Mouse (Mus musculus) lung, embryonic 16.5 days (tissue): ENCODE data around the gene Pgm2. TPM values are rescaled to one million over a fixed set of nuclear protein-coding genes. Genes with fewer than 3 reads are reported as not detected.

Source experiments
- ATAC-seq: fragments of 200-750 bp; cut with Nextera tagmentation; 2 replicates; pipeline ENCODE4 v1.8.0; 2017; ENCODE audit warnings: low read depth, mild to moderate bottlenecking, moderate library complexity
- H3K27ac ChIP-seq: fragments of 300-500 bp; sonication (generic); 2 replicates; pipeline ENCODE4 v1.5.1; 2014; ENCODE audit warnings: mild to moderate bottlenecking, control low read depth, low read length
- H3K27me3 ChIP-seq: fragments of 300-500 bp; sonication (generic); 2 replicates; pipeline ENCODE4 v1.6.1; 2014; ENCODE audit warnings: low read depth, low read length, mixed read lengths; ENCODE audit not compliant: control insufficient read depth, insufficient read depth
- H3K36me3 ChIP-seq: fragments of 300-500 bp; sonication (generic); 2 replicates; pipeline ENCODE4 v1.6.1; 2014; ENCODE audit warnings: low read length; ENCODE audit not compliant: control insufficient read depth, insufficient read depth
- H3K4me1 ChIP-seq: fragments of 300-500 bp; sonication (generic); replicated peaks from 2 replicates; pipeline ENCODE4 v1.6.1; 2014; ENCODE audit warnings: low read length, mixed read lengths; ENCODE audit not compliant: control insufficient read depth, insufficient read depth
- H3K4me2 ChIP-seq: fragments of 300-500 bp; sonication (generic); 2 replicates; pipeline ENCODE4 v1.6.1; 2014; ENCODE audit warnings: low read depth, low read length, control low read depth
- H3K4me3 ChIP-seq: fragments of 300-500 bp; sonication (generic); 2 replicates; pipeline ENCODE4 v1.5.1; 2014; ENCODE audit warnings: mild to moderate bottlenecking, low read length, control low read depth
- H3K9ac ChIP-seq: fragments of 300-500 bp; sonication (generic); 2 replicates; pipeline ENCODE4 v1.6.1; 2014; ENCODE audit warnings: low read length, control low read depth
- H3K9me3 ChIP-seq: fragments of 300-500 bp; sonication (generic); 2 replicates; pipeline ENCODE4 v1.6.1; 2016; ENCODE audit warnings: low read length; ENCODE audit not compliant: control insufficient read depth
- WGBS: fragments of 180-500 bp; shearing (Covaris S2); extraction: QIAGEN DNeasy Blood & Tissue Kit; methylation state at CpG from one replicate; pipeline ENCODE4 v1.1.7; 2014; 5-methylcytosine and 5-hydroxymethylcytosine counted together
- polyA plus RNA-seq: library from polyadenylated mRNA; unstranded; fragments of >200 nt; fragmentation: Nextera tagmentation; extraction: Ambion mirVana; gene quantifications from 2 replicates; pipeline ENCODE4 v1.2.1, GENCODE M21; 2015

Gene Pgm2
- polyA plus RNA-seq, 1 experiment from 2014 or later, result 38.5 TPM

GRCm38 (mm10) chr5:64153319-64153718, 60.6 kb downstream of the Pgm2 start:
- Histone ChIP-seq H3K4me3 (no peak overlapping the region), H3K36me3 (no peaks in the 10 kb centered on the region), H3K4me1 (peaks cover 8% of the 10 kb centered on the region), H3K9me3 (no peaks in the 10 kb centered on the region), H3K9ac (no peak overlapping the region), H3K27ac (no peak overlapping the region), H3K4me2 (no peak overlapping the region), H3K27me3 (peaks cover under 1% of the 10 kb centered on the region; the same call in 1 of the 2 replicates)
- ATAC-seq, result no peak
- 69% methylated on average over 1 of the region's 1 CpGs for WGBS

GRCm38 (mm10) chr5:64155861-64156550, 63.3 kb downstream of the Pgm2 start, which contains the start of gene Tbc1d1:
TSS of gene Tbc1d1 (plus strand) at chr5:64156305.
- H3K27ac ChIP-seq, result peak within 1 kb of the TSS; percentile 98
- peak within 1 kb of the TSS; percentile 55 for H3K9ac ChIP-seq
- 11% methylated on average over 11 of the region's 11 CpGs for WGBS
- peaks cover 18% of the 10 kb centered on the region for H3K4me1 ChIP-seq
- H3K4me3 ChIP-seq, result peak within 1 kb of the TSS; percentile 36
- H3K4me2 ChIP-seq, result peak within 1 kb of the TSS; percentile 53
- H3K9me3 ChIP-seq, result no peaks in the 10 kb centered on the region
- H3K36me3 ChIP-seq, result no peaks in the 10 kb centered on the region
- ATAC-seq, result peak; percentile 93
- peaks cover 2% of the 10 kb centered on the region; the same call in 1 of the 2 replicates for H3K27me3 ChIP-seq

GRCm38 (mm10) chr5:64156579-64156978, 63.8 kb downstream of the Pgm2 start:
- peak overlapping the region; percentile 53 for H3K4me2 ChIP-seq
- H3K9ac ChIP-seq, result peak overlapping the region; percentile 55
- H3K4me3 ChIP-seq, result peak overlapping the region; percentile 36
- no peaks in the 10 kb centered on the region for H3K36me3 ChIP-seq
- no peaks in the 10 kb centered on the region for H3K9me3 ChIP-seq
- H3K27ac ChIP-seq, result peak overlapping the region; percentile 98
- WGBS, result 10% methylated on average over 4 of the region's 4 CpGs
- peaks cover 2% of the 10 kb centered on the region; the same call in 1 of the 2 replicates for H3K27me3 ChIP-seq
- no peak for ATAC-seq
- H3K4me1 ChIP-seq, result peaks cover 23% of the 10 kb centered on the region

DNA sequence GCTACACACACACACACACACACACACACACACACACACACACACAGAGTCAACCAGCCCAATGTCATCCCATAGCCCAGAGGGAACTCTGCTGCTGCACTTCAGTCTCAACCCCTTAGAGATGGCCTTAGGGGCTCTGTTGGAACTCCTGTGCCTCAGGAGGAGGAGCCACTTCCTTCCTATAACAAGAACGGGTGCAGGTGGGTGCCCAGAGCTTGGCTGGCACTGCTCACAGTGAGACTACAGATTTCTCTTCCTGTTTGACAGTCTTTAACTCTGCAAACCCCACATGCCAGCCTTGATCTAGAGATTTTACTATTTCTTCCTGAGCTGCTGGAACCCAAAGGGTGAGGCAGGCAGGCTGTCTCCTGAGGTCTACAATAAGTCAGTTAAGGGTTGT, 65.2 kb downstream of the Pgm2 start:
- H3K36me3 ChIP-seq, result no peaks in the 10 kb centered on the region
- ATAC-seq, result no peak
- no peak overlapping the region for H3K9ac ChIP-seq
- WGBS, result 46% methylated on average over 1 of the region's 1 CpGs
- peak overlapping the region; percentile 98; the same call in 1 of the 2 replicates for H3K27ac ChIP-seq
- peaks cover 23% of the 10 kb centered on the region for H3K4me1 ChIP-seq
- H3K9me3 ChIP-seq, result no peaks in the 10 kb centered on the region
- peaks cover 2% of the 10 kb centered on the region; the same call in 1 of the 2 replicates for H3K27me3 ChIP-seq
- peak overlapping the region; percentile 42 for H3K4me2 ChIP-seq
- H3K4me3 ChIP-seq, result no peak overlapping the region; the same call in 1 of the 2 replicates

- no peaks in the 10 kb centered on the region for H3K36me3 ChIP-seq
- H3K4me3 ChIP-seq, result no peak overlapping the region; the same call in 1 of the 2 replicates
- H3K4me2 ChIP-seq, result peak overlapping the region; percentile 100
- no peak overlapping the region for H3K27ac ChIP-seq
- no peaks in the 10 kb centered on the region for H3K9me3 ChIP-seq
- H3K27me3 ChIP-seq, result peaks cover 2% of the 10 kb centered on the region; the same call in 1 of the 2 replicates
- H3K4me1 ChIP-seq, result peaks cover 23% of the 10 kb centered on the region
- no peak overlapping the region for H3K9ac ChIP-seq
- ATAC-seq, result no peak
- 34% methylated on average over 4 of the region's 4 CpGs for WGBS
These were observed 65.8 kb downstream of the Pgm2 start for GRCm38 (mm10) chr5:64158501-64158900.

GRCm38 (mm10) chr5:64159065-64159780, 66.5 kb downstream of the Pgm2 start:
- WGBS, result under 1% methylated on average over 39 of the region's 39 CpGs

GRCm38 (mm10) chr5:64159781-64160704, 67.3 kb downstream of the Pgm2 start:
- Histone ChIP-seq H3K36me3 (no peaks in the 10 kb centered on the region), H3K4me2 (peak overlapping the region; percentile 100), H3K27me3 (peaks cover 2% of the 10 kb centered on the region; the same call in 1 of the 2 replicates), H3K9me3 (no peaks in the 10 kb centered on the region), H3K9ac (peak overlapping the region; percentile 77), H3K4me3 (peak overlapping the region; percentile 77), H3K27ac (peak overlapping the region; percentile 7; the same call in 1 of the 2 replicates), H3K4me1 (peaks cover 23% of the 10 kb centered on the region)
- under 1% methylated on average over 51 of the region's 63 CpGs for WGBS
- ATAC-seq, result peak; percentile 29

More at GRCm38 (mm10) chr5:64159065-64159780, 66.5 kb downstream of the Pgm2 start:
- peak overlapping the region; percentile 77 for H3K4me3 ChIP-seq
- ATAC-seq, result no peak
- H3K9me3 ChIP-seq, result no peaks in the 10 kb centered on the region
- peaks cover 2% of the 10 kb centered on the region; the same call in 1 of the 2 replicates for H3K27me3 ChIP-seq
- peak overlapping the region; percentile 77 for H3K9ac ChIP-seq
- H3K4me1 ChIP-seq, result peaks cover 23% of the 10 kb centered on the region
- peak overlapping the region; percentile 33; the same call in 1 of the 2 replicates for H3K27ac ChIP-seq
- peak overlapping the region; percentile 100 for H3K4me2 ChIP-seq
- H3K36me3 ChIP-seq, result no peaks in the 10 kb centered on the region

- peaks cover 2% of the 10 kb centered on the region; the same call in 1 of the 2 replicates for H3K27me3 ChIP-seq
- 1% methylated on average over 23 of the region's 23 CpGs for WGBS
- H3K4me2 ChIP-seq, result peak overlapping the region; percentile 100
- H3K36me3 ChIP-seq, result no peaks in the 10 kb centered on the region
- no peaks in the 10 kb centered on the region for H3K9me3 ChIP-seq
- peak overlapping the region; percentile 77 for H3K9ac ChIP-seq
- H3K27ac ChIP-seq, result no peak overlapping the region
- H3K4me3 ChIP-seq, result peak overlapping the region; percentile 77
- peaks cover 19% of the 10 kb centered on the region for H3K4me1 ChIP-seq
- no peak for ATAC-seq
These were observed 68.1 kb downstream of the Pgm2 start for GRCm38 (mm10) chr5:64160705-64161391.
